Mouse (Mus musculus) G1E-ER4 (cell line): ENCODE data around the gene Pde8b. TPM values are rescaled to one million over a fixed set of nuclear protein-coding genes. Genes with fewer than 3 reads are reported as not detected.

ENCODE experiments used
- GATA1 ChIP-seq: IDR thresholded peaks from one replicate; pipeline ENCODE4 v1.8.0; 2012; ENCODE audit warnings: low read length, inconsistent platforms
- polyA plus RNA-seq: library from polyadenylated mRNA; stranded (reverse); fragments of >175 nt; gene quantifications from 2 replicates; pipeline ENCODE4 v1.2.3, GENCODE M21; 2012

Gene Pde8b
- polyA plus RNA-seq, 1 experiment = not detected

DNA sequence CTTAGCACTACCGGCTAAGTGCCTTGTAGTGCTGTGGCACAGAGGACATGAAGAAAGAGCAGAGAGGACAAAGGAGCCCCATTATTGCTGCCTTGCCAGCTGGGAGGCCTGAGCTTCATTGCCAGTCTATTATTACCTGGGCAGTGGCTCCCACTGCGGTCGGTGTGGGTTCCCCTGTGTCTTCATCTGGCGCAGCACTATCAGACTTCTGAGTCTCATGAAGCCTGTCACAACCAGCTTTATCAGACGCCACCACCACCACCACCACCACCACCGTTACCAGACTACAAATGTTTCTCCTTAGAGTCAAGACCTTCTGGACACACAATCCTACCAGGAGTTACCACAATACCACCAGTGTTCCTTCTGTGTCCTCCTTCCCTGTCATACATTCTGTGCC lies 171.6 kb downstream of the Pde8b start:
- no peak for TF ChIP-seq GATA1

DNA sequence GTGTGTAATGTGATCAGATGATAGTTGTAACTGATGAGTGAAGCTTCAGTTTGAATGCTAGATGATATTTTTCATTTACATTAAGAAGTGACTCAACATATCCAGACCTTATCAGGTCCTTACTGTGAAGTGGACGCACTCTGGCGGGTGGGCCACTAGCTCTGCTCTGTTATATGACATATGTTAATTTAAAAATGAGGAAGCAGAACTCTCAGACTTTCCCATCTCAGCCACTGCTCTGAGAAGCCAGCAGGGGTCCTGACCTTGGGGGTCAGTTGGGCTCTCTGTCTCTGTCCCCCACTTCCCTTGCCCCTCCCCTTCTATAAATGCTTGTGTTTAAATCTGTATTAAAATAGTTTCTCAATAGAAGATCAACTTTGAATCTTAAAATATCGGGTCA lies 172.4 kb downstream of the Pde8b start:
- TF ChIP-seq GATA1 = no peak

DNA sequence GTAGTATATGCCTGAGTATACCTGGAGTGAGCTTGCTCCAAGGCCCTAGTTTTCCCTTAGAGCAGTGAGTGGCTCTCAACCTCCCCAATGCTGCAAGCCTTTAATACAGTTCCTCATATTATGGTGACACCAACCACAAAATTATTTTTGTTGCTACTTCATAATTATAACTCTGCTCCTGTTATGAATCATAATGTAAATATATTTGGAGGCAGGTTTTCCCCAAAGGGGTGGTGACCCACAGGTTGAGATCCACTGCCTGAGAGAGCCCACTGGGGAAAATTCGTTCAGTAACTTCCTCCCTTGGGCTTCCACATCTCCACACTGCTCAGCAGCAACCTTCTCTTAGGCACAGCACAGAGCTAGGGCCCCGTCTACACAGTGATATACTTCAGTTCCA lies 174.0 kb downstream of the Pde8b start:
- no peak for TF ChIP-seq GATA1

DNA sequence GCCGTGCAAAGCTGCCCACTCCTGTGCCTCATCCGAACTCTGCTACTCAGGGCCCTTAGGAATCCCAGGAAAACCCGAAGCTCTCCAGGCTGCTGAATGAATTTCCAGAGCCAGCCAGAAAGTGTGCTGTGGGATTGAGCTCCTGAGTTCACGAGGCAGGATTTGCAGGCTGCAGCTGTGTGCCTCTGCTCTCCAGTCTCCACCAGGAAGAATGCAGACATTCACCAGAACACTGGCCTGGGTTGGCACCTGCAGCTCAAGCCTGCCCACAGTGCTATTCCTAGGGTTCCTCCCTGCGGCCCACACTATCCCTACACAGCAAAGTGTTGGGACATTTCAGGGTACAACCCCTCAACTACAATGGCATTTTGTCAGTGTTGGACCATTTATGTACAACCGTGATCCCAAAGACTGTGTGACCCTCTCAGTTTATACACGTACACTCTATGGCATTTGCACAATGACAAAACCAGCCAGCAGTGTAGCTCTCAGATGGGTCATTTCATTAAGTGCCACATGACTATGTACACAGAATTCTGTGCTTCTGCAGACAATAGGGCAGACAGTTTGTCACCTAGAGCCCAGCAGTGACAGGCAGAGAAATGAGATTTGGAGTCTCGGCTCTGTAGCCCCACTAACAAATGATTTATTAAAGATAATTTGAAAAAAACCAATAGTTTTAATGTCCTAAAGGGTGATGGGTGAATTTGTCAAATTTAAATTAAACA lies 176.5 kb downstream of the Pde8b start:
- no peak for TF ChIP-seq GATA1

DNA sequence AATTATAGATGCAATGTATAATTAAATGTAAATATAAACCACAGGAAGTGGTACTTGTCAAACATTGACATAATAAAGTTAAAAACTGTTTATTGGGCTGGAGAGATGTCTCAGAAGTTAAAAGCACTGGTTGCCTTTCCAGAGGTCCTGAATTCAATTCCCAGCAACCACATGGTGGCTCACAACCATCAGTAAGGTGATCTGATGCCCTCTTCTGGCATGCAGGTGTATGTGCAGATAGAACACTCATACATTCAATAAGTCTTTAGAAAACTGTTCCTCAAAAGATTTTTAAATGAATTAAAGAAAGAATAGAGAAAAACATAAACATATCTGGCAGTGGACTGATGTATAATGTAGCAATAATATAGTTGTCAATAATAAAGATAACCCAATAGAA lies 179.9 kb downstream of the Pde8b start:
- no peak for TF ChIP-seq GATA1

DNA sequence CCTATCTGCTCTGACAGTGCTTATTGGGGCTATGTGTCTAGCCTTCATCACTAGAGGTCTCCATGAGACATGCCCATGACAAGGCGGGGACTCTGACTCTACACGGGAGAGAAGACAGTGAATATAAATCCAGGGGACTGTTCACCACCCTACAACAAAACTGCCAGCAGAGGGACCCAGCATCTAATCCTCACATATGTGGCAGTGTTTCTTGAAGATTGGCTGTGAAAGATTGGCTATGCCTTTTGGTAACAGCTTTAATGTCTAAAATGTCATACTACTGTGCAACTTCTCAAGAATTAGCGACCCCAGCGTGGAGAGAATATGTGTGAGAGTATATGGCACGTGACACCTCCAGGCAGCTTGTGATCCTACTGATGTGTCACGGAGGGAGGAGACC lies 182.3 kb downstream of the Pde8b start:
- no peak for TF ChIP-seq GATA1

DNA sequence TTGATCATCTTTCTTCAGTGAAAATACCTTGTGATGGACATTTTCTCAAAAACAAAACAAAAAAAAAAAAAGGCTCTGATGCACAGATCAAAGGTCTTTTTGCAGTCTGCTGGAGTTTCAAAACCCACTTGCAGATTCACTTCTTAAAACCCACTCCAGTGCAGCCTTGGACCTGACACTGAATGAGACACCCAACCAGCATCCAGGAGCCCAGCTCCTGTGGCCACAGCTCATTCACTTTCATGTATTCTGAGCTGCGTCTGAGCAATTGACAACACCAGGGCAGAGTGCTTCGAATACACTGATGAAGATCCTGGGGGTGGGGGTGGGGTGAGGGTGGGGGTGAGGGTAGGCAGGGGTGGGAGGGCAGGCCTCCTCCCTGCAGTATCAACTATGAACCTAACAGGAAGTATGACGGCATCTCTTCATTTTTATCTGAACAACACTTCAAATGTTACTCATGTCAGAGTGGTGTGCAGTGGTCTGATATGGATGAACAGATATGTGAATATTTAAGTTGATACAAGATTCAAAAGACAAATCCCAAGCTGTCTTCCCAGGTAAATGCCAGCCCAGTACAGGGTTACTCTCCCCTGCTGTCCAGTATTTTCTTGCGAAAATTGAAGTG lies 186.6 kb downstream of the Pde8b start:
- no peak for TF ChIP-seq GATA1

DNA sequence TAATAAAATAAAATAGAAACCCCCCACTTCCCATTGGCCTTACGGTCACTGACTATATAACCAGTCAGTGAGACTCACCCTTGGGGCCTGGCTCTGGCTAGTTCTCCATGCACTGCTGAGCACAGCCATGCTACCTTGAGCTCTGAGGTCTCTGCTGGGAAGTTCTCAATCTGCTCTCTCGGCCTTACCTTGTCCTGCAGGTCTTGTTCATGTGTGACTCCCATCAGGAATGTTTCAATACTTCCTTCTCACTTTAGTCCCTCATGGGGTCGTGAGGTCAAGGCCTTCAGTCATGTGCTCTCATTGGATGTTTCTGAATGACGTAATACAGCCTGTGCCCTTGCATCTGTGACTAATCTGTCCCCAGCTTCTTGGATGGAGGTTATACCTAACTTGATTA lies 191.3 kb downstream of the Pde8b start:
- TF ChIP-seq GATA1 = no peak

DNA sequence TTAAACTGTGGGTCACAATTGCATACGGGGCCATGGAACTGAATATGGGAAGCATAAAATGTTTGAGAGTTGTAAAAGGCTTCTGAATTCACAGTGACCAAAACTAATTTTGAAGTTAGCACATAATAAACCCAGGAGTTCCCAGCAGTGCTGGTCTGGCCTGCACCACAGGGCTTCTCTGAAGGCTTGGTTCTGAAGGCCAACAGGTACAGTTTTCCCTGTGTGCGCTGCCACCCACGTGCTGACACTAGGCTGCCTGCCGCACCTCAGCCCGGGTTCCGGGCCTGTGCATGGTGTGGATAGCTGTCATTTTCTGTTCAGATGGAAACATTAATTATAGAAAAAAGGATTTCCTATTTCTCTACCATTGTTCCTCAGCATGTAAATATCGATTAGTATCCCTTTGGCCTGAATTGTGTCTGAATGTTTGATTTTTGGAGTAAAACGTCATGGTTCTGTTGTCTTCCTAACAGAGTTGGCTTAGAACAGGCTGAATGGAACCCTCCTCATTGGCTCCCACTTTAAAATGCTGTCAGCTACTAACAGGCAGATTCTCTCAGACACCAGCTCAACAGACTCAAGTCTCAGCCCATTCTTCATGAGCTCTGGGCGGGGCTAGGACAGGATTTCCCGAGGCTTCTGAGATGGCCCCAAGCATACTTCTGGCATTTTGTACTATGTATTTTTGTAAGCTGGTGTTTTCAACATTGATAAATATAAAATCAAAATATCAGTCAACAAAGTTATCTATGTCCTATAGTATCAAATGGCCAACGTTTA lies 193.4 kb downstream of the Pde8b start:
- no peak for TF ChIP-seq GATA1

DNA sequence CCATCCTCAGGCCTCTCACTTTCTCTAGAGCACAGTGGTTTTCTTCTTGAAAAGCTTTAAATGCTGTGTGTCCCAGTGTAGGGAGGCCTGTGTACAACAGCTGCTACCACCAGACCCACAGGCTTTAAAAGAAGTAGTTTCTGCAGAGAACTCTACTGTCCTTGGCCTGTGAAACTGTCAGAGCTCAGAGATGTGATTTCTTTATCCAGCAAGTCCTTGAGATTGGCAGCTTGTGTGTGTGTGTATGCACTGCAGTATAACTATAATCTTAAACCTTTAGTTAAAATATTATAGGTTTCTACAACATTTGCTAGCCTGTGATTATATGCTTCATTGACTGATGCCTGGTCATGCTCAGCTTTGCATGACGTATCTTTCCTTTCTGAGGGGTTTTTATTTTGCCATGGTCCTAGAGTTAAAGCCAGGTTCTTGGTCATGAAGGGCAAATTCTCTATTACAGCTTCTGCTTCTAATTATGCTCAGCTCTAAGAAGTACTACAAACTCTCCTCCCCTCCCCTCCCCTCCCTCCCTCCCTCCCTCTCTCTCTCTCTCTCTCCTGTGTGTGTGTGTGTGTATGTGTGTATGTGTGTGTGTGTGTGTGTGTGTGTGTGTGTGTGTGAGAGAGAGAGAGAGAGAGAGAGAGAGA lies 194.3 kb downstream of the Pde8b start:
- no peak for TF ChIP-seq GATA1

DNA sequence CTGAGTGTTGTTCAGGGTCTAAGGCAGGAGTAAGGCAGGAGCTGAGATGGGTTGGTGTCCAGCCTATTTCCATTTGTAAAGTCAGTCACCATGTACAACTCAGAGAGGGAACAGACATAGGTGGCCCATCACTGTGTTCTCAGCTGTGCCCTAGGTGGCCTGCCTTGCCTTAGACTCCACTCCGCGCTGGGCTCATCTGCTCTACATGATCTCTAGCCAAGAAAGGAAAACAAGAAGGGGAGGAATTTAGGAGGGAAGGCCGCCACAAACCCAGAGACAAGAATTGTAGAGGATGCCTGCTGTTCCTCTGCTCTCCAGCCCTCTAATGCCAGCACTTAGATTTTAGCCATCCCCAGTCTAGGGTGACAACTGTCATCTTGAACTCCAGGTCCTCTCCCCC lies 197.7 kb downstream of the Pde8b start:
- TF ChIP-seq GATA1 = no peak

DNA sequence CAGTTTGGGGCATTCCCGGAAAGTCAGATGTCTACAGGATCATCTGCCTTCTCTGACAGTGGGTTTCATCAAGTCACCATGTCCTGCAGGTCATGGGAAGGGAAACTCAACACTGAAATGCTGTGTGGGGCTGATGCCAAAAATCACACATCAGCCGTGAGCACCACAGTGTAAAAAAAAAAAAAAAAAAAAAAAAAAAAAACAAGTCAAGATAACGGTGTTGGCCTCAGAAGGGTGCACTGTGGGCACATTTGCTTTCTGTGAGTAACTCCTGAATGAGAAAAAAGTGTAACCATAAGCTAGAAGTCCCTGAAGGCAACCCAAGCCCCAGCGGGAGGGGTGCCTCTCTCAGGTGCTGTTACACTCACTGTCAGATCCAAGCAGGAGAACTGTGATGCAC lies 199.7 kb downstream of the Pde8b start:
- no peak for TF ChIP-seq GATA1

DNA sequence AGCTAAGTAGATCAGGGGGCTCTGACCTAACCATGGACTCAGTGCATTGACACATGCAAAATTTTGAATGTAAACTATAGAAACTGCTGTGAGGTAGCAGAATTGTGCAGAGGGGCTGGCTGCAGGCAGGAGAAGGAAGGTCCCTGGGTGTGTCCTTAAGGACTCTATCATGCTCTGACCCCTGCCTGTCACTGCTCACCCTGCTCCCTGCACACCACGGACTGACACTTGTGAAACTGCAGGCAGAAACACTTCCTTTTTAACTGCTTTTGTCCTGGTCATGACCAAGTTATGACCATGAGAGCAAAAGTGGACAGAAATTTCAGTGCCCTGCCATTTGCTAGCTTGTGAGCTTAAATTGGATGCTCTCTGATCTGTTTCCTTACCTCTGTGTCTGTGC lies 206.0 kb downstream of the Pde8b start:
- no peak for TF ChIP-seq GATA1

DNA sequence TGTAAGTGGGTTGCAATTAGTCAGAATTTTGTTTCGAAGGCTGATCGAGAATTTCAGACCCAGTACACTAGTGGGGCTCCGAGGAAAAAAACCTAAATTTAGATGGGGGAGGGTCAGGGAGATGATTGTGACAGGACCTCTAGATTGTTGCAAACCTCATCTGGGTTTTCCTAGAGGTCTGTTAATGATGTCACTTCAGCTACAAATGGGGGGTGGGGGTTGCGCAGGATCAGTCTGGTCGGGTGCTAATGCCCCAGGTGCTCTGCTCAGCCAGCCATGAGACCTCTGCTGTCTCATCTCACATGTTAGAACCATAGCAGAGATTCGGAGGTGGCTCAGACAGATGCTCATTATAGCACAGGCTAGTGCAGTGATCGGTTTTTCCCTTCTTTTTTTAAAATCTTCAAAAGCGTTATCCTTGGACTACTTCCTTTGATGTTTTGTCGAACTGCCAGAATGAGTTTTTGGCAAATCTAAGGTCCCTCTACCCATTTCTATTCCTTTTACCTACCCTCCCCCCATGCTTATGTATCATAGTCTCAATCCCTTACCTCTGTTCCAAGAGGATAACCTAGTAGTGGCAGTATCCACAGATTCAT lies 209.9 kb downstream of the Pde8b start:
- TF ChIP-seq GATA1 = no peak

DNA sequence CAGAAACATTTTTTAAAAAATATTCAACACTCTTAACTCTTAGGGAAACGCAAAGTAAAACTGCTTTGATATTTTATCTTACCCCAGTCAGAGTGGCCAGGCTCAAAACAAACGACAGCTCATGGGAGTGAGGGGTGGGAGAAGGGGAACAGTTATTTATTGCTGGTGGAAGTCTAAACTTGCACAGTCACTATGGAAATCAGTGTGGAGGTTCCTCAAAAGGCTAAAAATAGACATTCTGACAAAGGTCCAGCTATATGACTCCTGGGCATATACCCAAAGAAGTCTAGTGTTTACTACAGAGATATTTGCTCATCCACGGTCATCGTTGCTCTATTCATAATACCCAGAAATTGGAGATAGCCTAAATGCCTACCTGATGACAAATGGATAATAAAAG lies 211.9 kb downstream of the Pde8b start:
- TF ChIP-seq GATA1 = no peak

DNA sequence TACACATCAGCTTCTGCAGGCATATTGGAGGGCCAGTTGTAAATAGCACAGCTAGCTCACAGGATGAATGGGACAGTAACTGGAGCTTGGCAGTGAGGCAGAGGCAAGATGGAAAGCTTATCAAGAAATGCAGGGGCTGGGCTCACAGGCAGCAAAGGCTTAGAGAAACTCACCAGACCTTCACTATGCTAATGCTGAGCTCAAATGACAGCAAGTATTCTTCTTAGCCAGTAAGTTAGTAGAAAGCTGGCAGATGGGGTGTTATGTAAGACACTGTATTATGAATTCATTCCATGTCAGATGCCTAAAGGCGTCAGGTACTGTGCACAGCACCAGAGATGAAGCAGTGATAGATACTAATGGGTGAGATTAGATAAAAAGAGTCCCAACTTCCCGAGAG lies 215.4 kb downstream of the Pde8b start:
- no peak for TF ChIP-seq GATA1
